Mouse (Mus musculus) liver, postnatal 0 days (tissue): Measurements from ENCODE around the gene Ppme1. TPM values are rescaled to one million over a fixed set of nuclear protein-coding genes. Genes with fewer than 3 reads are reported as not detected.
A peak's percentile ranks its signal among the peaks of the same experiment; 100 is the strongest.

Source experiments
- ATAC-seq: fragments of 200-750 bp; cut with Nextera tagmentation; 2 replicates; pipeline ENCODE4 v1.8.0; 2017; ENCODE audit warnings: mild to moderate bottlenecking, moderate library complexity
- DNase-seq: peaks from one replicate; pipeline ENCODE4 v3.0.0-alpha.2; 2016
- H3K27ac ChIP-seq: fragments of 300-500 bp; sonication (generic); 2 replicates; pipeline ENCODE4 v1.5.1; 2014; ENCODE audit warnings: antibody characterized with exemption, moderate library complexity, mild to moderate bottlenecking, low read depth
- H3K27me3 ChIP-seq: fragments of 300-500 bp; sonication (generic); 2 replicates; pipeline ENCODE4 v1.6.1; 2014; ENCODE audit warnings: low read length, control low read depth, mixed read lengths; ENCODE audit not compliant: insufficient read depth
- H3K36me3 ChIP-seq: fragments of 300-500 bp; sonication (generic); replicated peaks from 2 replicates; pipeline ENCODE4 v1.6.1; 2014; ENCODE audit warnings: mild to moderate bottlenecking, control low read depth, low read length, moderate library complexity, mixed read lengths; ENCODE audit not compliant: insufficient read depth
- H3K4me1 ChIP-seq: fragments of 300-500 bp; sonication (generic); 2 replicates; pipeline ENCODE4 v1.6.1; 2014; ENCODE audit warnings: antibody characterized with exemption, mild to moderate bottlenecking, control low read depth; ENCODE audit not compliant: insufficient read depth
- H3K4me2 ChIP-seq: fragments of 300-500 bp; sonication (generic); 2 replicates; pipeline ENCODE4 v1.6.1; 2014; ENCODE audit warnings: low read depth, mild to moderate bottlenecking, low read length, moderate library complexity, mixed read lengths
- H3K4me3 ChIP-seq: fragments of 300-500 bp; sonication (generic); 2 replicates; pipeline ENCODE4 v1.5.1; 2014; ENCODE audit warnings: low read depth, low read length
- H3K9ac ChIP-seq: fragments of 300-500 bp; sonication (generic); replicated peaks from 2 replicates; pipeline ENCODE4 v1.6.1; 2014; ENCODE audit warnings: mild to moderate bottlenecking, moderate library complexity
- H3K9me3 ChIP-seq: fragments of 300-500 bp; sonication (generic); 2 replicates; pipeline ENCODE4 v1.6.1; 2016; ENCODE audit warnings: mild to moderate bottlenecking, control low read depth, low read length, mixed read lengths
- CTCF ChIP-seq: sonication (generic); IDR thresholded peaks from 2 replicates; pipeline ENCODE4 v1.5.1; 2016; ENCODE audit warnings: antibody characterized with exemption, low read depth
- EP300 ChIP-seq: IDR thresholded peaks from 2 replicates; pipeline ENCODE4 v1.6.1; 2016; ENCODE audit warnings: antibody characterized with exemption, low read depth, mild to moderate bottlenecking
- WGBS: fragments of 180-500 bp; shearing (Covaris S2); extraction: QIAGEN DNeasy Blood & Tissue Kit; methylation state at CpG from one replicate; pipeline ENCODE4 v1.1.7; 2014; ENCODE audit not compliant: insufficient replicate concordance; 5-methylcytosine and 5-hydroxymethylcytosine counted together
- polyA plus RNA-seq: library from polyadenylated mRNA; unstranded; fragments of >200 nt; fragmentation: Nextera tagmentation; extraction: Ambion mirVana; gene quantifications from 2 replicates; pipeline ENCODE4 v1.2.1, GENCODE M21; 2015

The Ppme1 gene
- 18.1 and 18.2 TPM in 2 replicates for polyA plus RNA-seq

DNA sequence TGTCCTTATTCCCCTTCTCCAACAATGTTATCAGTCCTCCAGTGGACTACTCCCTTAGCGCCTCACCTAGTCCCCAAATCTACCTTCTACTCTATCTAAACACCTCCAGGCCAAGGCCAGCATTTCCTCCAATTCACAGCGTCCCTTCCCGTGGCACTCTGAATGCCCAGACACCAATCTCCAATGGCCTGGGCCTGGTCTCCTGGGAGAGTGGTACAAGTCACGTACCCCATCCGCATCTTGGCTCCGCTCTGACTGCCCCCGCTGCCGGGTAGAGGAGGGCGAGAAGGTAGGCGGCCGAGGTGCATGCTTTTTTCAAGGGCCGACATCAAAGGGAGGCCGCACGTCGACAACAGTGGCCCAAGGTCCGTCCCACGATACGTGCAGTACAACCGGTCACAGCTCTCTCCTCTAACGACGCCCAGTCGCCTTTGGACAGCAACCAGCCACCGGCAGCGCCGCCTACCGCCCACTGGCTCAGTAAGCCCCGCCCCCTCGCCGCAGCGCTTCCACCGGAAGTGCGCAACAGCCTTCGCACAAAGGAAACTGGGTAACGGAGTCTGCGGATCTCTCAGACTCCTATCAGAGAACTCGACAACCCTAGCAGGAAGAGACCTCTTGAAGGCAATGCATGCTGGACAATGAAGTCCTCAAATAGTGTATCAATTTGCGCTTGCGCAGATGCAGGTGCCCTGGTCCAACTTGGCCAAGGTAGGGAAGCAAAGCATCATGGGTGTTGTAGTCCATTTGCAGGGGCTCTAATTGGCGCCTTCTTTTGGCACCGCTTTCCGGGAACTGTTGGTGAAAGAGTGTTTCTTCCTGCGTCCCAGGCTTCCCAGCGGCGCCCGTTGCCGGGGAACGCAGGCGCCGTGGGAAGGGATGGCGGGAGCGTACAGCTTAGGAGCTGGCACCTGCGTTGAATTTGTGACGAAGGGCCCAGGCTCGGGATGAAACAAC, at the start of gene Ppme1, which contains the start of gene C2cd3:
Ppme1 (minus strand) TSS at position 813 of the 957 bp plus-strand sequence.
C2cd3 (plus strand) TSS at position 739 of the 957 bp plus-strand sequence.
- DNase-seq (peak; percentile 99), ATAC-seq (peak; percentile 96)
- Histone ChIP-seq H3K27ac (peak within 1 kb of the TSS; percentile 89), H3K36me3 (peaks cover 13% of the 10 kb centered on the region), H3K4me3 (peak within 1 kb of the TSS; percentile 61), H3K9me3 (no peaks in the 10 kb centered on the region), H3K4me2 (peak within 1 kb of the TSS; percentile 82), H3K27me3 (no peaks in the 10 kb centered on the region), H3K4me1 (peaks cover 16% of the 10 kb centered on the region; the same call in 1 of the 2 replicates), H3K9ac (peak within 1 kb of the TSS; percentile 90)
- under 1% methylated on average over 54 of the region's 54 CpGs for WGBS
- TF ChIP-seq EP300 (peak; percentile 63; the same call in 1 of the 2 replicates), CTCF (peak; percentile 91)

- 88% methylated on average over 4 of the region's 4 CpGs for WGBS
- Histone ChIP-seq H3K9me3 (no peaks in the 10 kb centered on the region), H3K36me3 (peaks cover 49% of the 10 kb centered on the region), H3K9ac (no peak overlapping the region), H3K4me1 (no peaks in the 10 kb centered on the region), H3K4me3 (no peak overlapping the region), H3K27me3 (no peaks in the 10 kb centered on the region), H3K4me2 (no peak overlapping the region), H3K27ac (no peak overlapping the region)
- ATAC-seq = no peak
- no peak for DNase-seq
- TF ChIP-seq CTCF = no peak
These were observed 36.6 kb upstream of the Ppme1 start for GRCm38 (mm10) chr7:100408684-100409083.

- Histone ChIP-seq H3K4me1 (no peaks in the 10 kb centered on the region), H3K4me2 (no peak overlapping the region), H3K4me3 (no peak overlapping the region), H3K27ac (no peak overlapping the region), H3K36me3 (peaks cover 46% of the 10 kb centered on the region), H3K27me3 (no peaks in the 10 kb centered on the region), H3K9ac (no peak overlapping the region), H3K9me3 (no peaks in the 10 kb centered on the region)
- DNase-seq (no peak), ATAC-seq (no peak)
- WGBS = 91% methylated on average over 5 of the region's 5 CpGs
- no peak for TF ChIP-seq CTCF
- TF ChIP-seq EP300 = no peak
These were observed 35.6 kb upstream of the Ppme1 start for GRCm38 (mm10) chr7:100407677-100408076.

- Histone ChIP-seq H3K36me3 (peaks cover 36% of the 10 kb centered on the region), H3K27me3 (no peaks in the 10 kb centered on the region), H3K4me1 (no peaks in the 10 kb centered on the region), H3K9ac (no peak overlapping the region), H3K9me3 (no peaks in the 10 kb centered on the region), H3K4me3 (no peak overlapping the region), H3K27ac (no peak overlapping the region), H3K4me2 (no peak overlapping the region)
- no peak for ATAC-seq
- DNase-seq = no peak
- TF ChIP-seq EP300 = no peak
- TF ChIP-seq CTCF = no peak
- 93% methylated on average over 4 of the region's 4 CpGs for WGBS
These were observed 30.6 kb upstream of the Ppme1 start for GRCm38 (mm10) chr7:100402715-100403114.

DNA sequence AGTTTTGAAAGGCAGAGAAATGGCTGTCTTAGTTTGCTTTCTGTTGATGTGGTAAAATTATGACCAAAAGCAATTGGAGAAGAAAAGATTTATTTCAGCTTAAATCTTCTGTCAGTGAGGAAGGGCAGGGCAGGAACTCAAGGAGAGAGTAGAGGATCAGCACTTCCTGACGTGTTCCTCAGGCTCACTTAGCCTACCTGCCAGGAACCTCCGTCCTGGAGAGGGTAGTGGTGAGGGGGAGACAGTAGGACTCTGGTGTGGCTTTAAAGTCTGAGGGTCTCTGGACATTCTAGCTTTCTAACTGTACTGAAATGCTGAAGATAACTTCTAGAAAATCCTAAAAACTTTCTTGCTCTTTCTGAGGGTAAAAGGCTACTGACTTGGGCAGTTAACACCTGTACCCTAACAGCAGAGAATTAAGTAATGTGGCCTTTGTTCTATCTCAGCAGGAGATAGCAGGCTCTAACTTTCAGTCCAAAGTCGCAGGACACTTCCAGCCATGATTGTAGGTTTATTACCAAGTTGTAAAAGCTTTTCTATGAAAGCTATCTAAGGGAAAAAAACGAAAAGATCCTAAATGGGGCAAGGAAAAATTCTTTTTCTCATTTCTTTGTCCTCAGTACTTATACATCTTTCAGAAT, 28.9 kb upstream of the Ppme1 start:
- no peaks in the 10 kb centered on the region for H3K27me3 ChIP-seq
- TF ChIP-seq EP300 = no peak
- TF ChIP-seq CTCF = no peak
- H3K36me3 ChIP-seq = peaks cover 23% of the 10 kb centered on the region

DNA sequence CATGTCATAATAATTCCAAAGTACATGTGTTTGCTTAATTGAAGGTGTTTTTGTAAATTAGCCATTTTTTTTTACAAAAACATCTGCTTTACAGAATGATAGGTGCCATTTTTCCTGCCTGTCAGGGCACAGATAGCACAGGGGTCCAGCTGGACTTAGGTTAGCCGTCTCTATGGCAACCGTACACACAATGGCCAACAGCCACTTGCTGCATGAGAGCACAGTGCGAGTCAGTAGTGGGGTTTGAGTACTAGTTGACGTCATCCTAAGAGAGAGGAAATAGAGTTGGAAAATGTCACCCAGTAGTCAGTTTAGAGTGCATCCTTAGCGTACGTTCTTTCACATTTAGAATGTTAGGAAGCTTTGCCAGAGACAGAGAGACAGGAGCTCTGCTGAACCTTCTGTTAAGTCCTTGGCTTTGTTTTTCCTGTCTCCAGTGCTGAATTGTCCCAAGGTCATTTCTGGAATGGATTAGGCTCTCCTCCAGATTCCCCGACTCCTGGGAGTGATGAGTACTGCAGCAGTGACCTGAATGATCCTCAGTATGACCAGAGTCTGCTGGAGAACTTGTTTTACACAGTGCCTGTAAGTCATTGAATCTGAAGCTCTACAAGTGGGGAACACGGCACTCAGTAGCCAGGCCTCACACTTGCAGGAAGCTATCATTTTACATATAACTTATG, 27.3 kb upstream of the Ppme1 start:
- no peak for TF ChIP-seq EP300
- TF ChIP-seq CTCF = no peak
- Histone ChIP-seq H3K4me1 (no peaks in the 10 kb centered on the region), H3K4me2 (no peak overlapping the region), H3K36me3 (peaks cover 26% of the 10 kb centered on the region), H3K27ac (no peak overlapping the region), H3K9ac (no peak overlapping the region), H3K4me3 (no peak overlapping the region), H3K27me3 (no peaks in the 10 kb centered on the region), H3K9me3 (no peaks in the 10 kb centered on the region)
- ATAC-seq (no peak), DNase-seq (no peak)
- 78% methylated on average over 8 of the region's 8 CpGs for WGBS

More for the DNA sequence above, 28.9 kb upstream of the Ppme1 start:
- H3K4me3 ChIP-seq = no peak overlapping the region
- no peaks in the 10 kb centered on the region for H3K9me3 ChIP-seq
- no peak overlapping the region for H3K9ac ChIP-seq
- WGBS = 65% methylated on average over 4 of the region's 4 CpGs
- ATAC-seq (no peak), DNase-seq (no peak)
- no peaks in the 10 kb centered on the region for H3K4me1 ChIP-seq
- H3K27ac ChIP-seq = no peak overlapping the region
- H3K4me2 ChIP-seq = no peak overlapping the region
